Mouse (Mus musculus) forebrain, embryonic 16.5 days (tissue): ENCODE results near the gene Ssmem1. TPM values are rescaled to one million over a fixed set of nuclear protein-coding genes. Genes with fewer than 3 reads are reported as not detected.

Source experiments
- ATAC-seq: fragments of 200-750 bp; cut with Nextera tagmentation; 2 replicates; pipeline ENCODE4 v1.8.0; 2017; ENCODE audit warnings: mild to moderate bottlenecking, moderate library complexity
- H3K27ac ChIP-seq: fragments of 300-500 bp; sonication (generic); 2 replicates; pipeline ENCODE4 v1.5.1; 2014; ENCODE audit warnings: low read length, control low read depth
- H3K27me3 ChIP-seq: fragments of 300-500 bp; sonication (generic); replicated peaks from 2 replicates; pipeline ENCODE4 v1.6.1; 2014; ENCODE audit warnings: low read length; ENCODE audit not compliant: control insufficient read depth, insufficient read depth
- H3K36me3 ChIP-seq: fragments of 300-500 bp; sonication (generic); 2 replicates; pipeline ENCODE4 v1.6.1; 2014; ENCODE audit not compliant: control insufficient read depth, insufficient read depth
- H3K4me1 ChIP-seq: fragments of 300-500 bp; sonication (generic); replicated peaks from 2 replicates; pipeline ENCODE4 v1.6.1; 2014; ENCODE audit warnings: low read length; ENCODE audit not compliant: control insufficient read depth, insufficient read depth
- H3K4me2 ChIP-seq: fragments of 300-500 bp; sonication (generic); 2 replicates; pipeline ENCODE4 v1.6.1; 2014; ENCODE audit warnings: mild to moderate bottlenecking, low read length, control low read depth
- H3K4me3 ChIP-seq: fragments of 300-500 bp; sonication (generic); replicated peaks from 2 replicates; pipeline ENCODE4 v1.5.1; 2014; ENCODE audit warnings: mild to moderate bottlenecking, low read length, control low read depth
- H3K9ac ChIP-seq: fragments of 300-500 bp; sonication (generic); replicated peaks from 2 replicates; pipeline ENCODE4 v1.6.1; 2014; ENCODE audit warnings: low read depth, low read length, control low read depth
- H3K9me3 ChIP-seq: fragments of 300-500 bp; sonication (generic); 2 replicates; pipeline ENCODE4 v1.6.1; 2016; ENCODE audit warnings: low read length; ENCODE audit not compliant: control insufficient read depth
- WGBS: fragments of 180-500 bp; shearing (Covaris S2); extraction: QIAGEN DNeasy Blood & Tissue Kit; methylation state at CpG from one replicate; pipeline ENCODE4 v1.1.7; 2014; 5-methylcytosine and 5-hydroxymethylcytosine counted together
- polyA plus RNA-seq: library from polyadenylated mRNA; unstranded; fragments of >200 nt; fragmentation: Nextera tagmentation; extraction: Ambion mirVana; gene quantifications from 2 replicates; pipeline ENCODE4 v1.2.1, GENCODE M21; 2015

Ssmem1 gene
- polyA plus RNA-seq, 1 experiment from 2014 or later: not detected

DNA sequence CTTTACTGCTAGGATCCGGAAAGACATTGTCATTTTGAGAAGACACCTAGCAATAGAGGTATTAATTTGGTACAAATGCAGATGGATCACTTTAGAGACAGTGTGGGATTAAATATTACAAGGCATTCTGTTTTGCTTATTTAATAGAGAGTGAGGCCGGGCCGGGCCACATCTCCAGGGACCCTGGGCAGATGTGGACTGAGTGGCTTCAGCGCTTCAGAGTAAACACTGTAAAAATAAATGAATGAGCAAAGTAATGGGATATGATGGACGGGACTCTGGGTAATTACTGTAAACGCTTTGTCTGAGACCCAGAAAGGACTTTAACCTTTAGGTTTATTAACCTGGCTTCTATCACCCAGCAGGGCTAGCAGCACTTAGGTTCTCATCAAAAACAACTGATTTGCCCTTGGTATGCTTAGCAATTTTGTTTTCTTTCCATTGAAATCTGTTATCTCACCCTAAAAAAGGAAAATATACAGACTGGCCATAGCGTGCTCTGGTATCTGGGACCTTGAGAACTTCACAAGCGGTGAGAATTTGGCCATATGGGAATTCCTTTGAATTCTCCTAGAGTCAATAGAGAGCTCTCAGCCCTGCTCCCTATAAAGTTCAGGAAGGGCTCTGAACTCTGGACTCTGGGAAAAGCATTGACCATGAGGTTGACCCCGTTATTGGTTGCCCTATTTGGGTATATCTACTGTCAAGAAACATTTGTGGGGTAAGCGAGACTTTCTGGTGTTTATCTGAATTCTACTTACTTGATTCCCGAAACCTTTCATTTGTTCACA, 31.6 kb downstream of the Ssmem1 start, which contains the start of gene Cpa2:
TSS of gene Cpa2 (plus strand) at position 574 of the 791 bp plus-strand sequence.
- H3K4me1 ChIP-seq: peaks cover 4% of the 10 kb centered on the region; the same call in 1 of the 2 replicates
- no peak within 1 kb of the TSS for H3K27ac ChIP-seq
- ATAC-seq: no peak
- WGBS: 90% methylated on average over 11 of the region's 11 CpGs
- H3K9ac ChIP-seq: no peak within 1 kb of the TSS
- H3K27me3 ChIP-seq: no peaks in the 10 kb centered on the region
- H3K9me3 ChIP-seq: no peaks in the 10 kb centered on the region
- no peaks in the 10 kb centered on the region for H3K36me3 ChIP-seq
- H3K4me2 ChIP-seq: no peak within 1 kb of the TSS
- no peak within 1 kb of the TSS for H3K4me3 ChIP-seq

DNA sequence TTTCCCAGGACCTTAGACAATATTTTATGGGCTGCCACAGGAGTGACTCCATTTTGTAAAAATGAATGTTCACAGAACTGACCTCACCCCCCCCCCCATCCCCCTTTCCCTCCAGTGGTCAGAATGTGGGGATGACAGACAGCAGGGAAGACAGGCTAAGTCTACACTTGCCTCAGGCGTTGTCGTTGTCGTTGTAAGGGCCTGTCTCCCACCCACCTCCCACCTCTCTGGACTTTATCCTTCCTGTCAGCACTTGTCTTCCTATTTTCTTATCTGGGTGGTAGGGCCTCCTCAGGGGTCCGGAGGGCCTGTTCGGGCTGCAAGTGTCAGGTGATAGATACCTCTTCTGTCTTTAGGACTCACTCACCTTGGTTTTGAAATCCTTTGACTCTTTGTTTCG, 32.6 kb downstream of the Ssmem1 start:
- Histone ChIP-seq H3K4me3 (no peak overlapping the region), H3K9ac (no peak overlapping the region), H3K4me2 (no peak overlapping the region), H3K27ac (no peak overlapping the region), H3K4me1 (peaks cover 13% of the 10 kb centered on the region), H3K36me3 (no peaks in the 10 kb centered on the region), H3K9me3 (no peaks in the 10 kb centered on the region), H3K27me3 (no peaks in the 10 kb centered on the region)
- no peak for ATAC-seq
- 86% methylated on average over 6 of the region's 6 CpGs for WGBS

DNA sequence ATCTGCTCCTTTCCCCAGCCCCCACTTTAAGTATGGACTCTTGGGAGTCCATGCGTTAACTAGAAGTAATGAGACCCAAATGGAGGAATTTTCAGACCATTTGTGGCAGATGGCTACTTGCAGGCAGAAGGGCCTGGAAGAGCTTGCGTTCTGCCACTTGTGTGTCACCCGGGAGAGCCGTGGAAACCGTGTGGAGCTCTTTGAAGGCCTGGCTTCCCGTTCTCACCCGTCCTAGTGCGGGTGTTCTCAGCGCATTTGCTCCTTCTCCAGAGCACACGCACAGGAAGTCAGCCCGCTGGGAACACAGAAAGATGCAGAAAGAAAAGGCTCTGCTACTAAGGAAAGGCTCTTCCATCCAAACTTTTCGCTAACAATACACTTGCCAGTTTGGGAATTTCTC, 33.4 kb downstream of the Ssmem1 start:
- Histone ChIP-seq H3K4me2 (no peak overlapping the region), H3K36me3 (no peaks in the 10 kb centered on the region), H3K27ac (no peak overlapping the region), H3K9me3 (no peaks in the 10 kb centered on the region), H3K4me3 (no peak overlapping the region), H3K9ac (no peak overlapping the region), H3K27me3 (no peaks in the 10 kb centered on the region), H3K4me1 (peaks cover 19% of the 10 kb centered on the region)
- WGBS: 61% methylated on average over 12 of the region's 12 CpGs
- ATAC-seq: no peak

DNA sequence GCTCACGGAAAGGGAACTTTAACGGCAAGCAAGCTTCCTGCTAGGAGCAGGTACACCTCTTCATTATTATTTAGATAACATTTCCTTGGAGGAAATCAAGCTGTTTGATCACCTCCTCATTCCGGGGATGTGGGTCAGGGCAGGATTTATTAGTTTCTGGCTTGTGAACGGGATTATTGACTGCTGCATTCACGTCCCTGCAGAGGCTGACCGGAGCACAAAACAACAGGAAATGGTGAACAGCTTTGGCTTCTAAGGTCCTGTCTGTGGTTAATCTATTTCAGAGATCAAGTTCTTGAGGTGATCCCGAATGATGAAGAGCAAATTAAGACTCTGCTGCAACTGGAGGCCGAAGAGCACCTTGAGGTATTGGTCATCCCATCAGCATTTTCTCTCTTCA, 34.2 kb downstream of the Ssmem1 start:
- Histone ChIP-seq H3K4me3 (no peak overlapping the region), H3K27ac (no peak overlapping the region), H3K27me3 (no peaks in the 10 kb centered on the region), H3K4me2 (no peak overlapping the region), H3K9ac (no peak overlapping the region), H3K4me1 (peaks cover 25% of the 10 kb centered on the region), H3K36me3 (no peaks in the 10 kb centered on the region), H3K9me3 (no peaks in the 10 kb centered on the region)
- no peak for ATAC-seq
- 36% methylated on average over 8 of the region's 8 CpGs for WGBS

DNA sequence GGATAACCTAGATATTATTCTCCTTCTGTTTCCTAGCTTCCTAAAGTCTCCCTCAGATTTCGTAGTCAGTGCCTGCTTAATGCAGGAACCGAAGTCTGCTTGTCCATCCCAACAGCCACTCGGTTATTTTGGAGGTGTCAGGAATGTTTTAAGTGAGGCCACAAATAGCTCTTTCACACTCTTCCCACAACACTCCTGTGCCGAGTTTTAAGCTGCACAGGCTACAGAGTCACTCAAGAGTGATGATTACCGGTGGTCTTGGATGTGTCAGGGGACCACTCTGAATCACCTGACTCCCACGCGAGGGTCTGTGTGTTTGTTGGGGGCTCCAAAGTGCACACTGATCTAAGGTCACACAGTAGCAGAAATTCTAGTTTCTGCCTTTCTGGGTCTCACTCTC, 36.0 kb downstream of the Ssmem1 start:
- H3K36me3 ChIP-seq: no peaks in the 10 kb centered on the region
- ATAC-seq: no peak
- no peaks in the 10 kb centered on the region; the same call in 1 of the 2 replicates for H3K9me3 ChIP-seq
- H3K27me3 ChIP-seq: no peaks in the 10 kb centered on the region
- H3K4me1 ChIP-seq: peaks cover 35% of the 10 kb centered on the region
- H3K4me2 ChIP-seq: no peak overlapping the region
- no peak overlapping the region for H3K27ac ChIP-seq
- WGBS: 86% methylated on average over 7 of the region's 7 CpGs
- no peak overlapping the region for H3K4me3 ChIP-seq
- H3K9ac ChIP-seq: no peak overlapping the region

DNA sequence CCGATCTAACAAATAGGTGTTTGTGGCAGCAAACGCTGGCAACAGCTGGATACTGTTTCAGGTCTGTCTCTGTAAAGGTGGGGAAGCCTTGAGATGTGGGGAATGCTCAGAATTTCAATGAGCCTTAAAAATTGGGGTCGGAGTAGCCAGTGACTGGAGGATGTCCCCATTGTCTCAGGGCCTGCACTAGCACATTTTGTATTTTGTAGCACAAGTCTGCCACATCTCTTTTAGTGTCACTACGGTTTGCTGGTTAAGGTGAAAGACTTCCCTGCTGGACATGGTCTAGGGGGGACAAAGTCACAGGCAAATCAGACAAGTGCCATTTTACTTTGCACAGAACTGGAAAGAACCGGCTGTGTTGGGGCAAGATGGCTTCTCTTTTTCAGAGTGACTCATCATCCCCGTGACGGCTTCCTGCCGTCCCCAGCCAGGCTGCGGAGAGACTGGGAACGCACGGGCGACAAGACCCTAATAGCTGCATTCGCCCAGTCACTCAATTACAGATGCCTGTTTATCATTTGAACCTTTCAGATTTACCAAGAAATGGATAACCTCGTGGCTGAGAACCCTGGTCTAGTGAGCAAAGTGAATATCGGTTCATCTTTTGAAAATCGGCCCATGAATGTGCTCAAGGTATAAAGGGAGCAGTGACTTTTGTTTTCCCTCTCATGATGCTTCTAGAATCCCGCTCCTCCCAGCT, 37.1 kb downstream of the Ssmem1 start:
- H3K9ac ChIP-seq: peak overlapping the region; percentile 61
- peak; percentile 55 for ATAC-seq
- H3K4me2 ChIP-seq: peak overlapping the region; percentile 63
- peaks cover 44% of the 10 kb centered on the region for H3K4me1 ChIP-seq
- no peaks in the 10 kb centered on the region for H3K27me3 ChIP-seq
- 7% methylated on average over 17 of the region's 17 CpGs for WGBS
- H3K27ac ChIP-seq: peak overlapping the region; percentile 93
- H3K9me3 ChIP-seq: no peaks in the 10 kb centered on the region; the same call in 1 of the 2 replicates
- no peaks in the 10 kb centered on the region for H3K36me3 ChIP-seq
- peak overlapping the region; percentile 35 for H3K4me3 ChIP-seq

DNA sequence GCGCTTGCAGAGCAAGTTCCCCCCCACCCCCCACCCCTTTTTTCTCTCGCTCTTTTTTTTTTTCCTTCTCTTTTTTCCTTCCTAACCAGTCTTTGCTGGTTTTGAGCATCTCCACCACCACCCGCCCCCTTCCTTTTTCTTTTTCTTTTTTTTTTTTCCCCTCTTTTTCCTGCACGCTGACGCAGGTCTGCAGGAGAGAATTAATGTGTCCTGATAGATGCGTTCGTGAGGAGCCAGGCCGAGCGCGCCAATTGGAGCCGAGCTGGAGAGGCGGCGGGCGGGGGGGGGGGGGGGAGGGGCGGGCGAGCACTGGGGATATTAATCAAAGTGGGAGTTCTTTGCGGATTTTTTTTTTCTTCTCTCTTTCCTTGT, 37.6 kb downstream of the Ssmem1 start:
- Histone ChIP-seq H3K9me3 (no peaks in the 10 kb centered on the region; the same call in 1 of the 2 replicates), H3K4me3 (peak overlapping the region; percentile 35), H3K9ac (peak overlapping the region; percentile 61), H3K36me3 (no peaks in the 10 kb centered on the region), H3K4me1 (peaks cover 48% of the 10 kb centered on the region), H3K27me3 (no peaks in the 10 kb centered on the region), H3K27ac (peak overlapping the region; percentile 93), H3K4me2 (peak overlapping the region; percentile 63)
- ATAC-seq: peak; percentile 56; the same call in 1 of the 2 replicates
- WGBS: 0% methylated on average over 15 of the region's 17 CpGs

DNA sequence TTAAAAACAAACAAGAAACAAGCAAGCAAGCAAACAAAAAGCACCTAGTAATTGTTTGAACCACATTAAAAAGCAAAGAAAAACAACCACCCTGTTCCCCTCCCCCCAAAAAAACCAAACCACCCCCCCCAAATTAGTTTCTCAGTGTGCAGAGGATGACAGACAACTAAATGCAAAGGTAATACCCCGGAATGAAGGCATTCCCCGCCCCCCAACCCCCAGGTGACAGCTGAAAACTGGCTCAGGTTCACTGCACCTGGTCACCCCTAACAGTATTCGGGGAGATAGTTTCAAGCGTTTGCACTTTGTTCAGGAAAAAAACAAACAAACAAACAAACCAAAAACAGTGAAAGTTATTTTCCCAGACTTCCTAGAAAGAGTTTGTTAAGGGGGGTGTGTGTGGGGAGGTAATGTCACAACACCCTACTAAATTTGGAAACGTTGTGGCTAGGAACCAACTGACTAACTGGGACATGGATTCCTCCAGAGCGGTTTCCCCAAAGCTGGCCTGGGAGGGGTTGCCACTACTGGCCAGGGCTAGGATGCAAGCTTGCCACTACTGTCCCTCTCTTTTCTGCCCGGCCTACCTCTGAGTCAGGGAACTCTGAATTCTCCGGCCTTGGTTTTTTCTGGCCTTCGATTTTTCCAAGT, 38.1 kb downstream of the Ssmem1 start:
- H3K27ac ChIP-seq: peak overlapping the region; percentile 53; the same call in 1 of the 2 replicates
- no peaks in the 10 kb centered on the region for H3K27me3 ChIP-seq
- H3K9me3 ChIP-seq: no peaks in the 10 kb centered on the region; the same call in 1 of the 2 replicates
- H3K4me2 ChIP-seq: peak overlapping the region; percentile 63
- no peaks in the 10 kb centered on the region for H3K36me3 ChIP-seq
- no peak for ATAC-seq
- peaks cover 53% of the 10 kb centered on the region for H3K4me1 ChIP-seq
- H3K9ac ChIP-seq: no peak overlapping the region
- WGBS: 20% methylated on average over 9 of the region's 9 CpGs
- no peak overlapping the region for H3K4me3 ChIP-seq

DNA sequence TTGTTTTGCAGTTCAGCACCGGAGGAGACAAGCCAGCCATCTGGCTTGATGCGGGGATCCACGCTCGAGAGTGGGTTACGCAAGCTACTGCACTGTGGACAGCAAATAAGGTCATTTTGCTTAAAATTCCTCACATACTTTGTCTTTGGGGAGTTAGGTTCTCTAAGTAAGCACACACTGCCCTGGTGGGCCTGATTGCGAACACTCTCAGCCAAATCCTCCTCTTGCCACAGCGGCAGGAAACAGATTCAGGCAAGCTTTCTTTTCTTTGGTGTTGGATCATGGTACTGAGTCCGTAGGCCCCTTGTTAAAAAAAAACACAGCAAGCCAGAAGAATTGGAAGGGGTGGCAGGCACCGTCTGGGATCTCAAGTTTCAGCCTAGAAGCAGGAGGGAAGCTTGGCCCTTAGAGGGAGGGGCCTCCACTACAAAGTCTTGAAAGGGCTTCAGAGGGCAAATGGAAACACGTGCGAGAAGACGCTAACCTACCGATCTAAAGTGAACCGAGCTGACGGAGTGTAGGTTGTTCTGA, 39.6 kb downstream of the Ssmem1 start:
- peaks cover 57% of the 10 kb centered on the region for H3K4me1 ChIP-seq
- H3K9me3 ChIP-seq: no peaks in the 10 kb centered on the region; the same call in 1 of the 2 replicates
- no peak overlapping the region for H3K4me3 ChIP-seq
- H3K36me3 ChIP-seq: no peaks in the 10 kb centered on the region
- ATAC-seq: no peak
- H3K9ac ChIP-seq: 0 out of 2 replicates have a peak overlapping the region, but pooled peaks have one; percentile 10
- no peak overlapping the region for H3K4me2 ChIP-seq
- WGBS: 12% methylated on average over 15 of the region's 15 CpGs
- peak overlapping the region; percentile 31 for H3K27ac ChIP-seq
- H3K27me3 ChIP-seq: no peaks in the 10 kb centered on the region
